Mouse (Mus musculus) ZHBTc4 (cell line): ENCODE results near the gene Madd.
"Not testable (repeated sequence)": the region's sequence is repeated elsewhere in the genome, so short reads cannot be mapped to it uniquely, and the experiment has no call there.

ENCODE experiments used
- DNase-seq: peaks from one replicate; pipeline ENCODE4 v3.0.0-alpha.2; 2011; ENCODE audit warnings: low read depth, low spot score

The Madd gene

GRCm38 (mm10) chr2:91125101-91125500 lies 58.5 kb downstream of the Madd start:
- no peak for DNase-seq

GRCm38 (mm10) chr2:91123521-91123920 lies 60.1 kb downstream of the Madd start:
- DNase-seq, result peak; percentile 60

- no peak for DNase-seq
These were observed 62.1 kb downstream of the Madd start for GRCm38 (mm10) chr2:91121497-91121896.

- no peak for DNase-seq
These were observed 62.6 kb downstream of the Madd start for GRCm38 (mm10) chr2:91121011-91121410.

- DNase-seq, result no peak
These were observed 63.4 kb downstream of the Madd start for GRCm38 (mm10) chr2:91120261-91120671.

- DNase-seq, result no peak
These were observed 64.1 kb downstream of the Madd start for GRCm38 (mm10) chr2:91119551-91119950.

- no peak for DNase-seq
These were observed 64.6 kb downstream of the Madd start for GRCm38 (mm10) chr2:91119061-91119460.

DNA sequence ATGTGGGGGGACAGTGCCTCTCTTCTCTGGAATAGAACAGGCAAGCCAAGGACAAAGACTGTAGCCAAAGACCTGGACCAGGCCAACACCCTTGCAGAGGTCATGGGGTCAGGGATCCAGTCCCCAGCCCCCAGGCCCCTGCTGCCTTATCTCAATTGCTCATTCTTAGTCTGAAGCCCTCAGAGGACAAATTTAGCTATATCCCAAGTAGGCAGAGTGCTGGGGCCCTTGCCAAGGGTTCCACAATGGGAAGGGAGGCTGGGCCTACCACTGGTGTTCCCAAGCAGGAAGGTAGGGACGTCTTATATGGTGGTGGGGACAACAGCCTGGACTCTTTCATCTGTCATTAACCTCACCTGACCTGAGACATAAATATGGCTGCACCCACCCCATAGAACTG lies 65.0 kb downstream of the Madd start:
- no peak for DNase-seq

DNA sequence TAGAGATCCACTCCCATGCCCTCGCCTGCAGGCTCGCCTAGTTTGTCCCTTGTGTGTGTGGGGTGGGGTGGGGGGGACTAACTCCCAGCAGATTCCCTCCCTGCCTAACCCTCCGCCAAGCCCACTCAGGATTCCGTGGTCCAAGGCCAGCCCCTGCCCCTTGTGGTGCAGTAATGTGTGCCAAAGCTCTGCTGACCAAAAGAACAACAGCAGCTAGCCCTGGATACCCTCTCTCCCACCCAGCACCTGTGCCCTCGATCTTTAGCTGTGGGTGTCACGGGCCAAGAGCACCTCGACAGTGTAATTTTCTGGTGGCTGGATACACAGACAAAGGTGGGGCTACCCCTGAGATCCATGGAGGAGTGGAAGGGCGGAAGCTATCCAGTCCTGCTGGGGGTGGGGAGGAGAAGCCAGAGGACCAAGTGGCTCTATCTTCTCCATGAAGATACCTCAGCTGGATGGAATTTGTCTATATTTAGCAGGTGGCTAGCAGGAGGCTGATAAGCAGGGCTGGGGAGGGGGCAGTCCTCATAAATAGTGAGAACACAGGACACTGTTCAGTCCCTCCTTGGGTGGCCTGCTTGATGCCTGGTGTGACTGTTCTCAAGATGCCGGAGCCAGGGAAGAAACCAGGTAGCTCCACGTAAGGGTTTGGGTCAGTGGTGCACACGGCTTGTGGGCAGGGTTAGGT lies 65.9 kb downstream of the Madd start, which contains the start of gene Mybpc3:
Gene Mybpc3 (plus strand): TSS at position 560 of the 691 bp plus-strand sequence.
- no peak for DNase-seq

GRCm38 (mm10) chr2:91116842-91117241 lies 66.8 kb downstream of the Madd start:
- no peak for DNase-seq

DNA sequence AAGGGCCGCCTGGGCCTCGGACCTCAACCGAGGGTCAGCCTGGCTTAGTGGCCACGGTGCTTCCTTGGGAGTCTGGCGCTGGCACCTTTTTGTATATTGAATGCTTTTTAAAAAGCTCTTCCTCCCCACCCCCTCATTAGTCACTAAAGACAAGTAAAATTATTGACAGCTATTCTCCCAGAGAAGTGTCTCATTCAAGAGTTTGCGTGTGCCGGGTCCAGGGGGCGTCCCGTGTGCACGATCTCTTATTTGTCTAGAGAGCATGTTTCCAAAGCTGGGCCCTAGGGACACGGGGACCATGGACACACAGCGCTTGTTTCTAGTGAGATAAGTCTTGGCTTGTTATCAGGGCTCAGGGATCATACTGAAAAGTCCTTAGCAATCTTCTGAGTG lies 68.1 kb downstream of the Madd start:
- DNase-seq, result no peak

DNA sequence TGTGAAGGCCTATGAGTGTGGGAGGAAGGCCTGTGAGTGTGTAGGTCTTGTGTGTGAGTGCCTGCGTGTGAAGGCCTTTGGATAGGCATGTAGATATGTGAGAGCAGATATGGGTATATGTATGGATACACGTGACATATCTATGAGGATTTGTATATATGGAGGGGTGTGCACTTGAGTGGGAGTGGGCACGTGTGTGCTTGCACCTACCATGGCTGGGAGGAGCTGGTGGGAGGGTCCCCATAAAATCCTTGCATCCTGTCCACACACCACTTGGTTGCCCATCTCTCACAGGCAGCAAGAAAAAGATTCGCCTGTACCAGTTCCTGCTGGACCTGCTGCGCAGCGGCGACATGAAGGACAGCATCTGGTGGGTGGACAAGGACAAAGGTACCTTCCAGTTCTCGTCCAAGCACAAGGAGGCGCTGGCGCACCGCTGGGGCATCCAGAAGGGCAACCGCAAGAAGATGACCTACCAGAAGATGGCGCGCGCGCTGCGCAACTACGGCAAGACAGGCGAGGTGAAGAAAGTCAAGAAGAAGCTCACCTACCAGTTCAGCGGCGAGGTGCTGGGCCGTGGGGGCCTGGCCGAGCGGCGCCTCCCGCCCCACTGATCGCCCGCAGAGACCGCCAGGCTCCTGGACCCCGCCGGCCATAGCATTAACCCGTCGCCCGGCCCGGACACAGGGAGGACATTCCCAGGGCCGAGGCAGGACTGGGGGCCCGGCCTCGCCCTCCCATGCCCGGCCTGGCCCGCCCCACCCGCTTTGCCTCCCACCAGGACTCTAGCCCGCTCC lies 68.7 kb downstream of the Madd start:
- DNase-seq, result peak; percentile 96

- DNase-seq, result no peak
These were observed 69.8 kb downstream of the Madd start for GRCm38 (mm10) chr2:91113852-91114251.

- no peak for DNase-seq
These were observed 70.3 kb downstream of the Madd start for GRCm38 (mm10) chr2:91113334-91113733.

DNA sequence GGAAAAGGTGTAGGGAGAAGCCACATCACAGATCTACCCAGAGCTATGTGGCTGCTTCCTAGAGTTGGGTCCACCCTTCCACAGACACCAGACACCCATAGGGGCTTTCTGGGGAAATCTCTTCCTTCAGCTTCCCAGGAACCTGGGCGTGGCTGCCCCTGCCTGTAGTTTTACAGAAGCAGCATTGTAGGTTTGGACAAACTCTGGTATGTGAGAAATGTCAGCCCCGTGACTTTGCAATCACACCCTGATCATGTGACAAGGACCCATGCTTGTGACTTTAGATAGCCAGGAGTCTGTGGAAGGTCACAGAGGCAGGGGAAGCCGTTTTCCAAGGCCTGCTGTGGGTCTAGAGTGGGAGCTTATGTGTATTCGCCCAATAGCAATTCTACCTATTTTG lies 71.1 kb downstream of the Madd start:
- peak; percentile 97 for DNase-seq

- DNase-seq, result not testable (repeated sequence)
These were observed 71.8 kb downstream of the Madd start for GRCm38 (mm10) chr2:91111832-91112231.

DNA sequence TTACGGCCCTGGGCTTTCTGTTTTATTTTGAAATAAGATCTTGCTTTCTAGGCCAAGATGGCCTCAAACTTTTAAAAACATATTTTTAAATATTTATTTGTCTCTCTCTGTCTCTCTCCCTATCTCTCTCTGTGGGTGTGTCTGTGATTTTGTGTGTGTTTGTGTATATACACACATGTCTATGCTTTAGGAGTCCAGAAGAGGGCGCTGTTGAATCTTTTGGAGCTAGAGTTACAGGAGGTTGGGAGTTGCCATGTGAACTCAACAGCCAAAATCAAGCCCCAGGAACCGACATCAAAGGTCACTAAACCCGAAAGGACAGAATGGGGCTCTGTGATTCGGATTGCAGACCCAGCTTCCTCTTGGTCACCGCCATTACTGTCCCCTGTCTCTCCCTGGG lies 73.2 kb downstream of the Madd start:
- peak; percentile 87 for DNase-seq

- no peak for DNase-seq
These were observed 73.7 kb downstream of the Madd start for GRCm38 (mm10) chr2:91109807-91110385.

- DNase-seq, result no peak
These were observed 74.4 kb downstream of the Madd start for GRCm38 (mm10) chr2:91109241-91109640.

DNA sequence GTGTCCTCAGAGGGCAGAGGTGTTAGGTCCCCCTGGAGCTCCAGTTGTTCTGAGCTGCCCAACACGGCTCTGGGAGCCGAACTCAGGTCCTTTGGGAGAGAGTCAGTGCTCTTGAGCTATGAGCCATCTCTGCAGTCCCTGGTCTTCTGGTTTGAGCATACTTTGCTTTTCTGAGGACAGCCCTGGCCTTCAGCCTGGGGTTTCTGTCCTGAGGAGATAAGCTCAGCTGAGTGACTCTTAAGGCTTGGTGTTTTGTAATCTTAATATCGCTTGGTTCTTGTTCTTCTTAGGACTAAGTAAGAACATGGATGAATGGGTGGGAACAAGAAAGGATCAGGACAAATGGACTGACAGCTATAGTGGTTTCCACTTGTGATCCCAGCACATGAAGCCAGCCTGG lies 75.5 kb downstream of the Madd start:
- DNase-seq, result no peak

- peak; percentile 91 for DNase-seq
These were observed 82.4 kb downstream of the Madd start for GRCm38 (mm10) chr2:91101124-91101740.

DNA sequence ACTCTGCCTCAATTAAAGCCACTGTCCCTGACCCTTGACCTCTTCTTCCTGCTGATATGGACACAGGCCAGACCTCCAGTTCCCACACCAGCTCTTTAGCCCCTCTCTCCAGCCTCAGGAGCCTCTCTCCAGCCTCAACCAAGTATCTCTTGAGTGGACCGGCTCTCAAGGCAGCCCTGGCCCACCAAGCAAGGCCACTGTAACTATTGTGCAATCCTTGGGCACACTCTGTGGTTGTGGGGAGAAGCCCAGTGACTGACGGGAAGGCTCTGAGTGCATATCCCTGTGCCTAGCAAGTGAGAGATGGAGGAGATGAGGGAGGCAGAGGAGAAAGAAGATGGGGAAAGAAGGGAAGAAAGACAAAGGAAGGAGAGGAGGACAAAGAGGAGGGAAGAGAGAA lies 85.5 kb downstream of the Madd start:
- DNase-seq, result no peak
